Comparison of ENCODE assay signal across 8 mouse cellular contexts in genomic region chr4:70534891-70535269, GRCm38 (mm10). TPM values are rescaled to one million over a fixed set of nuclear protein-coding genes. Genes with fewer than 3 reads are reported as not detected.
DNase-seq lines count a peak whose midpoint lies in the region; ATAC-seq lines count a peak whose summit lies in the region.

Gene Megf9 (minus strand): TSS chr4:70534995.

- peak within 1 kb of the TSS; percentile 96 for H3K9ac ChIP-seq in embryonic facial prominence, embryonic 13.5 days
- peak within 1 kb of the TSS; percentile 96 for H3K9ac ChIP-seq in midbrain, embryonic 12.5 days (replicated peaks)

- peak; percentile 98 for DNase-seq in 3134 (ENCODE audit: extremely low read depth, insufficient read length, low spot score)
- DNase-seq in adrenal gland, postnatal 4 days (ENCODE audit: low spot score in 2 of 2) = peak; percentile 91 to 93
- peak; percentile 97 to 99 for DNase-seq in heart, adult 18-20 months
- DNase-seq in kidney, adult 18-20 months = peak; percentile 97
- peak; percentile 95 for DNase-seq in limb, embryonic 10.5 days (ENCODE audit: low spot score)
- peak; percentile 97 for DNase-seq in skeletal muscle tissue, adult 2 months (ENCODE audit: low read depth, low spot score)

- H3K9me3 ChIP-seq in embryonic facial prominence, embryonic 13.5 days = no peaks in the 10 kb centered on the region
- H3K9me3 ChIP-seq in limb, embryonic 10.5 days (replicated peaks) = no peaks in the 10 kb centered on the region
- no peaks in the 10 kb centered on the region for H3K9me3 ChIP-seq in midbrain, embryonic 12.5 days

- peak; percentile 98 for ATAC-seq in embryonic facial prominence, embryonic 13.5 days (ENCODE audit: insufficient number of reproducible peaks, insufficient read depth, low FRiP score, low TSS enrichment, low read depth)
- peak; percentile 98 for ATAC-seq in midbrain, embryonic 12.5 days (ENCODE audit: low FRiP score, low read depth)

- H3K36me3 ChIP-seq in embryonic facial prominence, embryonic 13.5 days = no peaks in the 10 kb centered on the region
- H3K36me3 ChIP-seq in limb, embryonic 10.5 days = no peaks in the 10 kb centered on the region
- no peaks in the 10 kb centered on the region for H3K36me3 ChIP-seq in midbrain, embryonic 12.5 days

- peaks cover 27% of the 10 kb centered on the region for H3K4me1 ChIP-seq in embryonic facial prominence, embryonic 13.5 days
- H3K4me1 ChIP-seq in limb, embryonic 10.5 days = peaks cover 33% of the 10 kb centered on the region
- H3K4me1 ChIP-seq in midbrain, embryonic 12.5 days = peaks cover 43% of the 10 kb centered on the region

- H3K4me2 ChIP-seq in embryonic facial prominence, embryonic 13.5 days = peak within 1 kb of the TSS; percentile 92
- H3K4me2 ChIP-seq in midbrain, embryonic 12.5 days (replicated peaks) = peak within 1 kb of the TSS; percentile 72

- under 1% methylated on average over 46 of the region's 46 CpGs for WGBS in embryonic facial prominence, embryonic 13.5 days
- WGBS in limb, embryonic 10.5 days = under 1% methylated on average over 45 of the region's 46 CpGs
- 1% methylated on average over 46 of the region's 46 CpGs for WGBS in midbrain, embryonic 12.5 days

- peak within 1 kb of the TSS; percentile 90 for H3K4me3 ChIP-seq in embryonic facial prominence, embryonic 13.5 days
- H3K4me3 ChIP-seq in limb, embryonic 10.5 days = peak within 1 kb of the TSS; percentile 80
- peak within 1 kb of the TSS; percentile 91 for H3K4me3 ChIP-seq in midbrain, embryonic 12.5 days

- H3K27me3 ChIP-seq in embryonic facial prominence, embryonic 13.5 days = no peaks in the 10 kb centered on the region
- no peaks in the 10 kb centered on the region for H3K27me3 ChIP-seq in limb, embryonic 10.5 days (ENCODE audit: low read depth, poor library complexity, severe bottlenecking)
- H3K27me3 ChIP-seq in midbrain, embryonic 12.5 days = no peaks in the 10 kb centered on the region

- H3K27ac ChIP-seq in embryonic facial prominence, embryonic 13.5 days = peak within 1 kb of the TSS; percentile 97
- H3K27ac ChIP-seq in limb, embryonic 10.5 days = peak within 1 kb of the TSS; percentile 99
- H3K27ac ChIP-seq in midbrain, embryonic 12.5 days (replicated peaks) = peak within 1 kb of the TSS; percentile 100

RNA-seq across cellular contexts. Expression of gene Megf9, which starts in this region (rescaled TPM):
- total RNA-seq in adrenal gland, postnatal 4 days (2021) = 10 to 100 TPM; 31.7 to 35.9 TPM
- polyA plus RNA-seq in embryonic facial prominence, embryonic 13.5 days (2015; fragmentation: Nextera tagmentation; extraction: Ambion mirVana) = 13.0 and 13.8 TPM in 2 replicates
- 10 to 100 TPM; 10.1 to 12.2 TPM for total RNA-seq in heart, adult 18-20 months (2021)
- polyA plus RNA-seq in limb, embryonic 10.5 days (2016; fragmentation: Nextera tagmentation; extraction: Ambion mirVana) = 6.3 and 10.3 TPM in 2 replicates
- polyA plus RNA-seq in midbrain, embryonic 12.5 days (2016; fragmentation: Nextera tagmentation; extraction: Ambion mirVana) = 35.2 and 37.8 TPM in 2 replicates

Comparison
In these comparisons a context has a peak if more than half of its experiments do, and no peak if none do; other contexts are left out.
1. Peak in every context shown above with its lines: DNase-seq, ATAC-seq, H3K4me3 ChIP-seq and H3K27ac ChIP-seq.